Mouse (Mus musculus) kidney, postnatal 14 days (tissue): ENCODE results near the gene Wnt9a.

Experiments used
- DNase-seq: peaks from one replicate; pipeline ENCODE4 v3.0.0; 2022; ENCODE audit warnings: mixed read lengths

Wnt9a gene

GRCm38 (mm10) chr11:59305008-59305820 lies 1.5 kb upstream of the Wnt9a start:
- DNase-seq = no peak

GRCm38 (mm10) chr11:59305821-59306215 lies 910 bp upstream of the Wnt9a start:
- DNase-seq = no peak

GRCm38 (mm10) chr11:59307422-59308163 lies 865 bp downstream of the Wnt9a start:
- peak; percentile 86 for DNase-seq

- DNase-seq = no peak
Measured at GRCm38 (mm10) chr11:59308164-59308542, 1.4 kb downstream of the Wnt9a start.

- DNase-seq = no peak
Measured at GRCm38 (mm10) chr11:59308625-59309024, 1.9 kb downstream of the Wnt9a start.

GRCm38 (mm10) chr11:59309106-59309805 lies 2.5 kb downstream of the Wnt9a start:
- DNase-seq = peak; percentile 37

GRCm38 (mm10) chr11:59309976-59310375 lies 3.2 kb downstream of the Wnt9a start:
- no peak for DNase-seq

GRCm38 (mm10) chr11:59312060-59312459 lies 5.3 kb downstream of the Wnt9a start:
- no peak for DNase-seq

GRCm38 (mm10) chr11:59312501-59312900 lies 5.8 kb downstream of the Wnt9a start:
- no peak for DNase-seq

- DNase-seq = no peak
Measured at GRCm38 (mm10) chr11:59313029-59313811, 6.5 kb downstream of the Wnt9a start.

- no peak for DNase-seq
Measured at GRCm38 (mm10) chr11:59313944-59314343, 7.2 kb downstream of the Wnt9a start.

GRCm38 (mm10) chr11:59316517-59316916 lies 9.8 kb downstream of the Wnt9a start:
- DNase-seq = no peak

GRCm38 (mm10) chr11:59322988-59323387 lies 16.3 kb downstream of the Wnt9a start:
- DNase-seq = no peak

- DNase-seq = no peak
Measured at GRCm38 (mm10) chr11:59324777-59325176, 18.0 kb downstream of the Wnt9a start.

GRCm38 (mm10) chr11:59327625-59328024 lies 20.9 kb downstream of the Wnt9a start:
- DNase-seq = no peak

GRCm38 (mm10) chr11:59329616-59330015 lies 22.9 kb downstream of the Wnt9a start:
- no peak for DNase-seq

- peak; percentile 71 for DNase-seq
Measured at GRCm38 (mm10) chr11:59330560-59330959, 23.8 kb downstream of the Wnt9a start.

GRCm38 (mm10) chr11:59331167-59331869 lies 24.6 kb downstream of the Wnt9a start:
- DNase-seq = no peak

- no peak for DNase-seq
Measured at GRCm38 (mm10) chr11:59332938-59333337, 26.2 kb downstream of the Wnt9a start.

GRCm38 (mm10) chr11:59335150-59335549 lies 28.4 kb downstream of the Wnt9a start:
- DNase-seq = no peak

- no peak for DNase-seq
Measured at GRCm38 (mm10) chr11:59335942-59336341, 29.2 kb downstream of the Wnt9a start.

GRCm38 (mm10) chr11:59336381-59336780 lies 29.7 kb downstream of the Wnt9a start:
- DNase-seq = no peak
